Mouse (Mus musculus) left cerebral cortex, adult 18-20 months (tissue): ENCODE measurements at regions not wholly inside any gene's neighbourhood (a gene's known extent, or its start where the extent isn't known, plus 50 kb on each side); places are given as distances from the start of the nearest gene placed in this dataset.

Experiments
- DNase-seq, 2 experiments: peaks; one replicate each; pipeline ENCODE4 v3.0.0; 2021 to 2022; ENCODE audit warnings: low spot score in 2 of 2, mixed read lengths in 1 of 2

DNA sequence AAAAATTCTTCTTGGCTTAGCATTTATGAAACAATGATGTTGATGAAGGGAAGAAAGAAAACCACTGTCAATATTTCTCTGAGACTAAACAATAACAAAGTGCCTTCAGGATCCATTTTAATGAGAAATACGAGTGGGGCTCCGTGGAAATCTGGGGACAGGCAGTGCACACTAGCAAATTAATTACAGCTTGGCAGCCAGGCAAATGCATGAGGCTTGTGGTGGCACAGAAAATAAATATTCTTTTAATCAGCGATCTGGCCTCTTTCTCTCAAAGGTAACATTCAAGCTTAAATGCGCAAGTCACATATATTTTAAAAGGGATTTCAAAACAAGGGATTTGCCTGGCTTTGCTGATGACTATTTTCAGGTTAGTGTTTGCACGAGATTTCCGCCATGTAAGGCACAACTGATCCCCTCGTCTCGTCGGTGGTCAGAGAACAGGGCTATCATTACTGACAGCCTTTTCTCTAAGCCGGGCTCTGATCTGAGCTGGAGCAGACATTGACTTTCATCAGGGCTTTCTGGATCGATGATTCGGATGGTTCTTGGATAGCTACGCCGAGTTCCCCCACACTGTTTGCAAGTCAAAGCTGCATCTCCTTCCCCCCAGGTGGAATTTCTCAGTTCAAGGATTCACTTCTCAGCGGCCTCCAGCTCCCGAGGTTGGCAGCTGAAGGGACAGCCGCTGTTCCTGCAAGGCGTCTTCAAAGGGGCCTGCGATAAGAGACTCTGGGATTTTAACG, 109.1 kb upstream of the Ptbp2 start:
- DNase-seq, result peak in 1 of 2 experiments; percentile 6

DNA sequence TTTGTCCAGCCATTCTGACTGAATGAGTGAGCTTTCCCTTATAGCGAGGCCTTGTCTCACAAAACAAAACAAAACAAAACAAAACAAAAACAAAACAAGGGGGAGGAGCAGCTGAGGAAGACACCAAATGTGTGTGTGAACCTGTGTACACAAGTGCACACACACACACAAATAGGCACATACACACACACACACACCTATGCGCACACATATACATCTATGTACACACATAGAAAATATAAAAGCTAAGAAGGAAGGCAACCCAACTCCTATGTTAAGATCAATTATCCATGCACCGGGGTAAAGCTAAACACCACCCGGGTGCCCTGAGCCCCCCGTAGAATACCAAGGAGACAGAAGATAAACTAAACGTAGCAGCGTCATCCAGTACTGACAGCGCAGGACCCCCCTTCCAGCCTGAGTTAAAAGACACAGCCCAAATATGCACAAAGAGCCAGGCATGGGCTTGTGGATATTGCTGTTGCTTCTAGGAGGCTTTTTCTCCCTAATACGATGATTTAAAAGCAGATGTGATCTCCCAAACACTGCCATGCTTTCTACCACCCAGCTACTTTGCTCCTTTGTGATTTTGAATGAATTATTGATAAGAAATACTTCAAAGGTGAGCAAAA, 108.4 kb upstream of the Ptbp2 start:
- no peak for DNase-seq

DNA sequence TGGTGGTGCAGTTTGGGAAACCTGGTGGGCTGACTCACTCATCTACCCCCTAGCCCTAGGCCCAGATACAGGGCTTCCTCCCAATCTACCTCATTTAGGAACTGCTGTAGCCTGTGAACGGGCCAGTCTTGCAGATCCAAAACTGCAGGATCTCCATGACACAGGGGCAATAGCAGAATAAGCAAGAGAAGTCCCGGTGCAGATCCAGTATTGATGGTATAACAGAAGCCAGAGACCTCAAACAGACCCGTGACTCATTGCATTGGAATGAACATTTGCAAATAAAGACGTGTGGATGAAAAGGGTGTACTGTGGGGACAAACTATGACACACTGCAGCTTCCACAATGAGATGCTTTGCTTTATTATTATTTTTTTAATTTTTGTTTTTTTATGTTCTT, 106.6 kb upstream of the Ptbp2 start:
- no peak for DNase-seq

DNA sequence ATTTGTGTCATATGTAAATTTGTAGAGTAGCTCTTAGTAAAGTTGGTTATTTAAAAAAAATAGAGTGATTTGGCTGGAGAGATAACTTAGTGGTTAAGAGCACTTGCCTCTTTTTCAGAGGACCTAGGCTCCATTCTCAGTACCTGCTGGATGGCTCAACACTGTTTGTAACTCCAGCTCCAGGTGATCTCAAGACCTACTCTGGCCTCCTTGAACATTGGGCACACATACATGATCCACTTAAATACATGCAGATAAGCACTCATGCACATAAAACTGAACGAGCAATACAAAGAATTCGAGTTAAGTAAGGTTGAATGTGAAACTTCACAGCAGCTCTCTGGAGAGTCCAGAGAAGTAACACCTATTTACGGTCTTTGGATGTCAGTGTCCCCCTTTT, 104.2 kb upstream of the Ptbp2 start:
- DNase-seq, result no peak

DNA sequence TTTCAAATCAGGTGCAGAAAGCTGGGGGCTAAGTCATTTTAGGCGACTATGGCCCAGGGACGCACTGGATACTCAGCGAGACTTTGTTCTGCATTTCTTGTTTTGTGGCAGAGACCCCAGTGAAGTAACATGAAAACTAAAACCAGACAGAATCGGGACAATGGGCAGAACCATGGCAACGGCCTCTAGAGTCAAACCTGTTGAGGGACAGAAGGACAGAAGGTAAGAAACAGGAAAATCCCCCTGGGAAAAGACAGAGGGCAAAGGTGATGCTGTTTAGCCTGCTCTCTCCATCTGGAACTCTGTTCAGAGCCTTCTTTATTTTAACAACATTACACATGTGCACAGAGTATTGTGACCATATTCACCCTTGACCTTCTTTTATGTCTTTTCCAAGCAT, 92.1 kb upstream of the Ptbp2 start:
- DNase-seq, result no peak

DNA sequence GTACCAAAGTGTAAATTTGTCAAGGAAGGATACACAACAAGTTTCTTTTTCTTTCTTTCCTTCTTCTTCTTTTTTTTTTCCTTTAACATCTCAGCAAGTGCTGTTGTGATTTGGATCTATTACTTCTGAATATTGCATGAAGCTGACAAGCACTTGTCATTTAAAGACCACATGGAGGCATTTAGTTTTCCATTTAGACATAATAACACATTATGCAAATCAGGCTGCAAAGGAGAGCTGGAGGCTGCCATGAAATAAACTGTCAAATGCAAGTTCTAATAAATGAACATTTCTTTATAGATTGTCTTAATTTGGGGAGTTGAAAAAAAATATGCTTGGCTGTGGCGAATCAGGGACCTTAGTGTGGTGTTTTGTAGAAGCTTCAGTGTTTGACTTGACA, 90.8 kb upstream of the Ptbp2 start:
- no peak for DNase-seq

DNA sequence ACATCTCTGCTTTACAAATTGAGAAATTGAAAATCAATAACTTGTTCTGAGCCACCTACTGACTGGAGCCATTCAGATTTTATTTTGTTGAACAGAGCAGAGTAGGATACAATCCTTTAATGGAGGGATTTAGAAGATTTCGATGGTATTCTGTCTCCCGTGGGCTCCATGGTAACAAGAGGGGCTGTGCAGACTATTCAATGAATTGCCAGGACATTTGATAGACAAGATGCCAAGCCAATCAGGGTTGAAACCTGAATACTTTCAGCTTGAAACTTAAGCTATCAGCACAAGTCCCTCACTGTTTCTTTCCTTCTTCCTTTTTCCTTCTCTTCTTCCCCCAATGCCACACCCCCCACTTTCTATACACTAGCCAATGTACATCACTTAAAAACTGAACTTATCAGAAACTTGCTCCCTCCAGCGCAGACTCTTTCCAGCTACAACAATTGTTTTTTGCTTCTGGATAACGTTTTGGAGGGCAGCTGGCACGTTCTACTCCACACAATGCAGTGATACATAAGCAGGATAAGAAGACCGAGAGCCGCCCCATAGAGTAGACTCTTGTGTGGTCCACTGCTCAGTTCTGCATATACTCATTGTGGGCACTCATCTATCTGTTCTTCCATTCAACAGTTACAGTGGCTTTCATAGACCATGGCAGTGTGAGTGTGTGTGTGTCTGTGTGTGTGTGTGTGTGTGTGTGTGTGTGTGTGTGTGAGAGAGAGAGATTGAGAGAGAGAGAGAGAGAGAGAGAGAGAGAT, 78.1 kb upstream of the Ptbp2 start:
- peak in 1 of 2 experiments; percentile 10 for DNase-seq
